Mouse (Mus musculus) cerebellum, adult 2 months (tissue): ENCODE measurements around the gene Rerg.

Experiments used
- CTCF ChIP-seq: fragments of 200-500 bp; IDR thresholded peaks from 2 replicates; pipeline ENCODE4 v1.5.1; 2011; ENCODE audit warnings: low read depth, mild to moderate bottlenecking, control low read depth, low read length, moderate library complexity, borderline replicate concordance; ENCODE audit not compliant: insufficient read depth
- POLR2A ChIP-seq: fragments of 200-500 bp; IDR thresholded peaks from 2 replicates; pipeline ENCODE4 v1.6.1; 2011; ENCODE audit warnings: low read length, control low read depth, borderline replicate concordance; ENCODE audit not compliant: insufficient read depth

- TF ChIP-seq CTCF (no peak), POLR2A (no peak)
Observed at GRCm38 (mm10) chr6:137155196-137156137, 14.8 kb downstream of the Rerg start.
